Mouse (Mus musculus) mesoderm, embryonic 11.5 days (tissue): ENCODE measurements around the gene Gtf3a.
"Not testable (repeated sequence)": the region's sequence is repeated elsewhere in the genome, so short reads cannot be mapped to it uniquely, and the experiment has no call there.

ENCODE experiments used
- DNase-seq: peaks from one replicate; pipeline ENCODE4 v3.0.0-alpha.2; 2012; ENCODE audit warnings: low read depth, low spot score

Gtf3a gene

GRCm38 (mm10) chr5:146948508-146949088 is at the start of gene Gtf3a:
Gtf3a (plus strand) TSS chr5:146948657.
- DNase-seq = peak; percentile 91

- no peak for DNase-seq
These were observed 48.1 kb upstream of the Gtf3a start for GRCm38 (mm10) chr5:146900331-146900730.

GRCm38 (mm10) chr5:146901501-146901900 is 47.0 kb upstream of the Gtf3a start:
- no peak for DNase-seq

- DNase-seq = peak; percentile 78
These were observed 44.1 kb upstream of the Gtf3a start for GRCm38 (mm10) chr5:146904404-146904803.

- DNase-seq = peak; percentile 85
These were observed 42.8 kb upstream of the Gtf3a start for GRCm38 (mm10) chr5:146905486-146906172.

GRCm38 (mm10) chr5:146907533-146907932 is 40.9 kb upstream of the Gtf3a start:
- no peak for DNase-seq

GRCm38 (mm10) chr5:146908629-146909028 is 39.8 kb upstream of the Gtf3a start:
- no peak for DNase-seq

GRCm38 (mm10) chr5:146912206-146912605 is 36.3 kb upstream of the Gtf3a start:
- DNase-seq = no peak

GRCm38 (mm10) chr5:146913355-146913754 is 35.1 kb upstream of the Gtf3a start:
- DNase-seq = no peak

- peak; percentile 76 for DNase-seq
These were observed 34.2 kb upstream of the Gtf3a start for GRCm38 (mm10) chr5:146914088-146914766.

GRCm38 (mm10) chr5:146916273-146916672 is 32.2 kb upstream of the Gtf3a start:
- DNase-seq = no peak

- DNase-seq = no peak
These were observed 31.7 kb upstream of the Gtf3a start for GRCm38 (mm10) chr5:146916806-146917205.

GRCm38 (mm10) chr5:146917357-146917756 is 31.1 kb upstream of the Gtf3a start:
- not testable (repeated sequence) for DNase-seq

- peak; percentile 34 for DNase-seq
These were observed 28.6 kb upstream of the Gtf3a start for GRCm38 (mm10) chr5:146919874-146920273.

- DNase-seq = peak; percentile 44
These were observed 27.9 kb upstream of the Gtf3a start for GRCm38 (mm10) chr5:146920314-146921161.

- no peak for DNase-seq
These were observed 27.2 kb upstream of the Gtf3a start for GRCm38 (mm10) chr5:146921224-146921623.

GRCm38 (mm10) chr5:146923547-146923946 is 24.9 kb upstream of the Gtf3a start:
- no peak for DNase-seq

- no peak for DNase-seq
These were observed 21.8 kb upstream of the Gtf3a start for GRCm38 (mm10) chr5:146926673-146927072.

GRCm38 (mm10) chr5:146931422-146931821 is 17.0 kb upstream of the Gtf3a start:
- DNase-seq = no peak

GRCm38 (mm10) chr5:146931904-146932553 is 16.4 kb upstream of the Gtf3a start:
- DNase-seq = no peak

- DNase-seq = no peak
These were observed 15.0 kb upstream of the Gtf3a start for GRCm38 (mm10) chr5:146933466-146933865.
